8 mouse cellular contexts compared by ENCODE assay signal in the genomic region with DNA sequence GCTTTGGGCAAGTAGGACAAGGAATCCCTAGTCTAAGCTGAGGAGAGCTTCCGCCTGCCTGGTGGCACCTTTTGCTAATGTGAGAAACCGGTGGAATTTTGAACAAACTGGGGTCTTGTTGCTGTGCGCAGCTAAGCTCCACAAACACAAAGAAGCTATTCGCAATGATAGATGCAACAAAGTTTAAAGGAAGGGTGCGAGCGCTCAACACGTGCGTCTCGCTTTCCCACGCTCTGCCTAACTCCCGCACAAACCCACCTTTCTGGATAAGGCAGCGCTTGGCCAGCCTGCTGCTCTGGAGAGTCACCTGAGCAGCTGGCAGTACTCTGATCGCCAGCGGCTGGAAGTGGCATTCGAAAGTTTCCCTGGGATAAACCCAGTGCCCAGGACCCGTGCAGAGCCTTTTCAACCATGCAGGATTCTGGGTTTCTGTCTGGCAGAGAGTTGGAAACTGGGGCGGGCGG. TPM values are rescaled to one million over a fixed set of nuclear protein-coding genes. Genes with fewer than 3 reads are reported as not detected.
DNase-seq lines count a peak whose midpoint lies in the region; ATAC-seq and TF ChIP-seq lines count a peak whose summit lies in the region.

No protein-coding gene starts in this region.

- peak overlapping the region; percentile 66; the same call in 1 of the 2 replicates for H3K27ac ChIP-seq in gastrocnemius, adult 2 months
- H3K27ac ChIP-seq in embryonic fibroblast, embryonic 13.5 days (ENCODE audit: insufficient read depth, low read length): no peak overlapping the region
- no peak overlapping the region for H3K27ac ChIP-seq in lung, postnatal 0 days (ENCODE audit: low read length)
- no peak overlapping the region for H3K27ac ChIP-seq in stomach, postnatal 0 days (replicated peaks)

- H3K27me3 ChIP-seq in lung, postnatal 0 days (replicated peaks; ENCODE audit: insufficient read depth, low read length): no peaks in the 10 kb centered on the region
- H3K27me3 ChIP-seq in stomach, postnatal 0 days (ENCODE audit: control insufficient read depth, insufficient read depth, low read length): no peaks in the 10 kb centered on the region

- no peaks in the 10 kb centered on the region for H3K36me3 ChIP-seq in lung, postnatal 0 days (ENCODE audit: insufficient read depth, low read length)
- H3K36me3 ChIP-seq in stomach, postnatal 0 days (ENCODE audit: control insufficient read depth, insufficient read depth, low read length): no peaks in the 10 kb centered on the region

- no peaks in the 10 kb centered on the region for H3K9me3 ChIP-seq in lung, postnatal 0 days (ENCODE audit: low read length)
- no peaks in the 10 kb centered on the region for H3K9me3 ChIP-seq in stomach, postnatal 0 days (ENCODE audit: control insufficient read depth, low read length)

- no peak overlapping the region for H3K9ac ChIP-seq in lung, postnatal 0 days (replicated peaks; ENCODE audit: low read depth)
- H3K9ac ChIP-seq in stomach, postnatal 0 days (ENCODE audit: low read length): peak overlapping the region; percentile 70

- no peak; the same call in 1 of the 2 replicates for ATAC-seq in lung, postnatal 0 days
- ATAC-seq in stomach, postnatal 0 days (ENCODE audit: low FRiP score, low TSS enrichment): 0 out of 2 replicates have a peak, but pooled peaks have one; percentile 13

- WGBS in lung, postnatal 0 days: 14% methylated on average over 18 of the region's 18 CpGs
- 16% methylated on average over 16 of the region's 18 CpGs for WGBS in stomach, postnatal 0 days

- intact Hi-C loops in gastrocnemius, adult 2 months (cut with DNase I): no loop called here
- intact Hi-C loops in gastrocnemius, postnatal 14 days (cut with DNase I; ENCODE audit: low total_unique reads): no loop called here
- intact Hi-C loops in gastrocnemius, postnatal 36 days (cut with DNase I): no loop called here

- TF ChIP-seq EP300 in lung, postnatal 0 days (IDR thresholded peaks at IDR 0.05): no peak
- TF ChIP-seq EP300 in stomach, postnatal 0 days (optimal IDR thresholded peaks at IDR 0.05): no peak

- TF ChIP-seq CTCF in gastrocnemius, adult 2 months (IDR thresholded peaks at IDR 0.05): no peak
- TF ChIP-seq CTCF in embryonic fibroblast, embryonic 13.5 days (IDR thresholded peaks at IDR 0.05; ENCODE audit: borderline replicate concordance, insufficient read depth, low read length): no peak
- TF ChIP-seq CTCF in lung, postnatal 0 days (IDR thresholded peaks at IDR 0.05): no peak
- TF ChIP-seq CTCF in stomach, postnatal 0 days (IDR thresholded peaks at IDR 0.05; ENCODE audit: low read depth): no peak

- peak overlapping the region; percentile 74 for H3K4me2 ChIP-seq in lung, postnatal 0 days (replicated peaks; ENCODE audit: low read depth, low read length)
- H3K4me2 ChIP-seq in stomach, postnatal 0 days (replicated peaks; ENCODE audit: low read depth): peak overlapping the region; percentile 67

- DNase-seq in gastrocnemius, adult 2 months: no peak
- DNase-seq in gastrocnemius, postnatal 14 days: no peak
- DNase-seq in CD4-positive helper T cell, adult 2 months (ENCODE audit: low read depth, low spot score): peak; percentile 5
- peak; percentile 20 to 25 for DNase-seq in kidney, adult 8-10 months
- DNase-seq in lung, postnatal 0 days (ENCODE audit: low spot score): no peak
- peak; percentile 23 for DNase-seq in stomach, postnatal 0 days (ENCODE audit: low spot score)
- no peak for DNase-seq in gastrocnemius, postnatal 36 days

- peak overlapping the region; percentile 77 for H3K4me3 ChIP-seq in gastrocnemius, adult 2 months
- peak overlapping the region; percentile 78 for H3K4me3 ChIP-seq in embryonic fibroblast, embryonic 13.5 days (ENCODE audit: insufficient read depth, low read length)
- H3K4me3 ChIP-seq in lung, postnatal 0 days (ENCODE audit: low read depth, low read length): peak overlapping the region; percentile 46
- H3K4me3 ChIP-seq in stomach, postnatal 0 days (ENCODE audit: low read depth, low read length): peak overlapping the region; percentile 52

- no peaks in the 10 kb centered on the region for H3K4me1 ChIP-seq in embryonic fibroblast, embryonic 13.5 days (ENCODE audit: control insufficient read depth, insufficient read depth, low read length)
- H3K4me1 ChIP-seq in lung, postnatal 0 days (ENCODE audit: insufficient read depth, low read depth, low read length): no peaks in the 10 kb centered on the region
- no peaks in the 10 kb centered on the region for H3K4me1 ChIP-seq in stomach, postnatal 0 days (replicated peaks; ENCODE audit: control insufficient read depth, insufficient read depth)

- TF ChIP-seq POLR2A in embryonic fibroblast, embryonic 13.5 days (IDR thresholded peaks at IDR 0.05; ENCODE audit: low read depth, low read length): no peak

RNA-seq across cellular contexts. Expression of a gene that starts 0.9 kb away (rescaled TPM):
- total RNA-seq in gastrocnemius, adult 2 months (2021): 1 to 10 TPM; 1.3 to 2.5 TPM
- total RNA-seq in gastrocnemius, postnatal 14 days (2021): 1 to 10 TPM; 2.3 to 3.5 TPM
- polyA plus RNA-seq in embryonic fibroblast, embryonic 13.5 days (2011; ENCODE audit: insufficient read length, low read depth, missing spikeins): 22.9 and 23.1 TPM in 2 replicates
- 18.8 and 18.9 TPM in 2 replicates for polyA plus RNA-seq in lung, postnatal 0 days (2015; fragmentation: Nextera tagmentation; extraction: Ambion mirVana)
- polyA plus RNA-seq in stomach, postnatal 0 days (2015; fragmentation: Nextera tagmentation; extraction: Ambion mirVana): 11.9 and 12.0 TPM in 2 replicates
- 1 to 10 TPM; 1.6 to 2.4 TPM for total RNA-seq in gastrocnemius, postnatal 36 days (2021)

RNA-seq across cellular contexts. Expression of a gene that starts 51.3 kb away (rescaled TPM):
- under 1 TPM; 0.43 to 0.70 TPM for total RNA-seq in gastrocnemius, adult 2 months (2021)
- total RNA-seq in gastrocnemius, postnatal 14 days (2021): 1 to 10 TPM in 1 of 2 experiments, under 1 TPM in 1; 0.86 to 1.9 TPM
- 1.5 TPM in 1 of 2 replicates, not detected in the other for polyA plus RNA-seq in embryonic fibroblast, embryonic 13.5 days (2011; ENCODE audit: insufficient read length, low read depth, missing spikeins)
- 1.4 and 1.5 TPM in 2 replicates for polyA plus RNA-seq in lung, postnatal 0 days (2015; fragmentation: Nextera tagmentation; extraction: Ambion mirVana)
- polyA plus RNA-seq in stomach, postnatal 0 days (2015; fragmentation: Nextera tagmentation; extraction: Ambion mirVana): 0.64 and 0.78 TPM in 2 replicates
- total RNA-seq in gastrocnemius, postnatal 36 days (2021): under 1 TPM; 0.51 to 0.81 TPM

Comparison
In these comparisons a context has a peak if more than half of its experiments do, and no peak if none do; other contexts are left out.
1. DNase-seq: peak in CD4-positive helper T cell, adult 2 months (single experiment), kidney, adult 8-10 months (2 of 2) and stomach, postnatal 0 days (single experiment); none in gastrocnemius, adult 2 months (single experiment), gastrocnemius, postnatal 14 days (single experiment), lung, postnatal 0 days (single experiment) and gastrocnemius, postnatal 36 days (0 of 2).
2. Peak in every context shown above with its lines, with median percentiles within 50 percentile points of each other: H3K4me3 ChIP-seq.